Mouse (Mus musculus) kidney, embryonic 15.5 days (tissue): ENCODE measurements around the gene Olfr1170. TPM values are rescaled to one million over a fixed set of nuclear protein-coding genes. Genes with fewer than 3 reads are reported as not detected.

Source experiments
- ATAC-seq: fragments of 200-750 bp; cut with Nextera tagmentation; replicated peaks from 2 replicates; pipeline ENCODE4 v1.8.0; 2017; ENCODE audit warnings: moderate TSS enrichment; ENCODE audit not compliant: low FRiP score
- H3K27ac ChIP-seq: fragments of 300-500 bp; sonication (generic); 2 replicates; pipeline ENCODE4 v1.5.1; 2015; ENCODE audit warnings: mild to moderate bottlenecking, inconsistent platforms
- H3K27me3 ChIP-seq: fragments of 300-500 bp; sonication (generic); 2 replicates; pipeline ENCODE4 v1.6.1; 2015; ENCODE audit warnings: inconsistent platforms
- H3K36me3 ChIP-seq: fragments of 300-500 bp; sonication (generic); 2 replicates; pipeline ENCODE4 v1.6.1; 2015; ENCODE audit warnings: inconsistent platforms
- H3K4me1 ChIP-seq: fragments of 300-500 bp; sonication (generic); 2 replicates; pipeline ENCODE4 v1.6.1; 2015; ENCODE audit warnings: inconsistent platforms
- H3K4me2 ChIP-seq: fragments of 300-500 bp; sonication (generic); 2 replicates; pipeline ENCODE4 v1.6.1; 2015; ENCODE audit warnings: moderate library complexity, mild to moderate bottlenecking, inconsistent platforms
- H3K4me3 ChIP-seq: fragments of 300-500 bp; sonication (generic); replicated peaks from 2 replicates; pipeline ENCODE4 v1.5.1; 2015; ENCODE audit warnings: mild to moderate bottlenecking, inconsistent platforms
- H3K9ac ChIP-seq: fragments of 300-500 bp; sonication (generic); 2 replicates; pipeline ENCODE4 v1.6.1; 2015; ENCODE audit warnings: mild to moderate bottlenecking, inconsistent platforms
- H3K9me3 ChIP-seq: fragments of 300-500 bp; sonication (generic); replicated peaks from 2 replicates; pipeline ENCODE4 v1.6.1; 2016; ENCODE audit warnings: inconsistent platforms
- WGBS: fragments of 180-500 bp; shearing (Covaris S2); methylation state at CpG from one replicate; pipeline ENCODE4 v1.1.7; 2015; ENCODE audit warnings: mixed read lengths; 5-methylcytosine and 5-hydroxymethylcytosine counted together
- polyA plus RNA-seq: library from polyadenylated mRNA; unstranded; fragments of >200 nt; fragmentation: Nextera tagmentation; extraction: Ambion mirVana; gene quantifications from 2 replicates; pipeline ENCODE4 v1.2.1, GENCODE M21; 2015

Olfr1170 gene
- polyA plus RNA-seq, result not detected in 2 replicates

DNA sequence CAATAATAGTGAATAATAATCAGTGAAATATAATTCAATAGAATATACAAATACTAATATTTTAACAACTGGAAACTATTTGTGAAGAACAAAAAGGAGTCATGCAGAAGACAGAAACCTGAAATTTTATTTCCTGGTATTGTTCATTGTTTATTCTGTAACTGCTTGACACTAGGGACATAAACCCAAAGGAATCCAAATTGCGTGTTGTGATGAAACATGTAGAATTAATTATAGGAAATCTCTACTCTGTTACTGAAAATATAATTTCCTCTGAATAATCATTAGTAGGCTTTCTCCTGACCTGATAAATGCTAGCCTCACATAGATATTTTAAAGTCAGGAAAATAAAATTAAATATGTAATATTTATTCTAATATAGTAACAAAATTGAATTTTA lies at the start of gene Olfr1170:
Gene Olfr1170, minus strand, starts transcription at position 101 of the 400 bp plus-strand sequence.
- no peak within 1 kb of the TSS for H3K4me2 ChIP-seq
- H3K27ac ChIP-seq, result no peak within 1 kb of the TSS
- 84% methylated on average over 1 of the region's 1 CpGs for WGBS
- H3K36me3 ChIP-seq, result no peaks in the 10 kb centered on the region
- no peak for ATAC-seq
- H3K27me3 ChIP-seq, result no peaks in the 10 kb centered on the region
- H3K4me1 ChIP-seq, result no peaks in the 10 kb centered on the region
- no peak within 1 kb of the TSS for H3K9ac ChIP-seq
- H3K4me3 ChIP-seq, result no peak within 1 kb of the TSS
- H3K9me3 ChIP-seq, result no peaks in the 10 kb centered on the region

DNA sequence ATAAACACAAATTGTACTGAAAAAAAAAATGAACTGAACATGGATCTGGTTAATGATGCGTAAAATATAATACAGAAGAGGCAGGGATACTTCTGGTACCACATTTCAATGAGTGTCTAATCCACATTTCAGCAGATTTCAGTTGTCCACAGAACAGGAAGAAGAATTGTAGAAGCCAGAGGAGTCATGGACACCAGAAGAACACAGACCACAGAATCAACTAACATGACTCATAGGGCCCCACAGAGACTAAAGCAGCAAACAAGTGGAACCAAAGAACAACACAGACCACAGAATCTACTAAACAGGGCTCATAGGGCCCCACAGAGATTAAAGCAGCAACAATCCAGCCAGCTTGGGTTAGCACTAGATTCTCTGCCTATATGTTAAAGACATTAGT lies 7.3 kb downstream of the Olfr1170 start:
- no peaks in the 10 kb centered on the region for H3K27me3 ChIP-seq
- H3K9ac ChIP-seq, result no peak overlapping the region
- WGBS, result 96% methylated on average over 1 of the region's 1 CpGs
- no peaks in the 10 kb centered on the region for H3K9me3 ChIP-seq
- no peak overlapping the region for H3K4me3 ChIP-seq
- H3K4me2 ChIP-seq, result no peak overlapping the region
- no peak overlapping the region for H3K27ac ChIP-seq
- H3K4me1 ChIP-seq, result no peaks in the 10 kb centered on the region
- no peaks in the 10 kb centered on the region for H3K36me3 ChIP-seq
- no peak for ATAC-seq

DNA sequence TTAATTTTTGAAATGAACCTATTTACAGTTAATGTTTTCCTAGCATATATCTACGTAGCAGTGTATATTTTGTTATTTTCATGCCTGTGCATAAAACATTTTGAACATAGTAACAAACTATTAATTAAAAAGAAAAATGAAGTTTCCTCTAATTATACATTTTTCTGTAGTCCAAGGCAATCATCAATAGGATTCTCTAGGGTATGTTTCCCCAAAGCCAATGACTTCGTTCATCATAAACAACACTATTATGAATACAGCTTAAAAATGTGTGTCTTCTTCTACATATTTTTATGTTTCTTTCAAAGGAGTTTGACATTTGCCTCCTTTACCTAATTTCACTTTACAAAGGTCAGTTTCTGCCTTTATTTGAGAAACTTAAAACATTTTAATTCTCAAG lies 46.6 kb downstream of the Olfr1170 start, which contains the start of gene Olfr1168:
Gene Olfr1168, plus strand, starts transcription at position 301 of the 400 bp plus-strand sequence.
- 89% methylated on average over 2 of the region's 2 CpGs for WGBS
- Histone ChIP-seq H3K4me3 (no peak within 1 kb of the TSS), H3K9me3 (no peaks in the 10 kb centered on the region), H3K9ac (no peak within 1 kb of the TSS), H3K27ac (no peak within 1 kb of the TSS), H3K4me2 (no peak within 1 kb of the TSS), H3K27me3 (no peaks in the 10 kb centered on the region), H3K4me1 (no peaks in the 10 kb centered on the region), H3K36me3 (no peaks in the 10 kb centered on the region)
- no peak for ATAC-seq

Other genes starting within 250 kb of the Olfr1170 start
- gene Olfr1158, start 238.2 kb downstream of the Olfr1170 start, polyA plus RNA-seq, result not detected in 2 replicates
- not detected in 2 replicates for gene Olfr1160, start 220.1 kb downstream of the Olfr1170 start, polyA plus RNA-seq
- not detected in 2 replicates for gene Olfr1161, start 205.6 kb downstream of the Olfr1170 start, polyA plus RNA-seq
- gene Olfr73, start 190.6 kb downstream of the Olfr1170 start, polyA plus RNA-seq, result 0.05 TPM in 2 replicates
- not detected in 2 replicates for gene Olfr1162, start 177.2 kb downstream of the Olfr1170 start, polyA plus RNA-seq
- not detected in 2 replicates for gene Olfr1163, start 156.5 kb downstream of the Olfr1170 start, polyA plus RNA-seq
- gene Olfr1164, start 134.4 kb downstream of the Olfr1170 start, polyA plus RNA-seq, result not detected in 2 replicates
- gene Olfr1166, start 100.1 kb downstream of the Olfr1170 start, polyA plus RNA-seq, result not detected in 2 replicates
- gene Olfr1167, start 73.1 kb downstream of the Olfr1170 start, polyA plus RNA-seq, result not detected in 2 replicates
- not detected in 2 replicates for gene Olfr1168, start 46.5 kb downstream of the Olfr1170 start, polyA plus RNA-seq
- gene Olfr1173, start 51.5 kb upstream of the Olfr1170 start, polyA plus RNA-seq, result not detected in 2 replicates
- not detected in 2 replicates for gene Olfr1174-ps, start 86.8 kb upstream of the Olfr1170 start, polyA plus RNA-seq
- gene Olfr1175-ps, start 98.9 kb upstream of the Olfr1170 start, polyA plus RNA-seq, result not detected in 2 replicates
- not detected in 2 replicates for gene Olfr1176, start 108.4 kb upstream of the Olfr1170 start, polyA plus RNA-seq
- not detected in 2 replicates for gene Olfr1177-ps, start 118.2 kb upstream of the Olfr1170 start, polyA plus RNA-seq
- gene Olfr1178, start 158.7 kb upstream of the Olfr1170 start, polyA plus RNA-seq, result not detected in 2 replicates
- not detected in 2 replicates for gene Olfr1179, start 178.1 kb upstream of the Olfr1170 start, polyA plus RNA-seq
- not detected in 2 replicates for gene Olfr1180, start 190.8 kb upstream of the Olfr1170 start, polyA plus RNA-seq
- gene Olfr1181, start 197.8 kb upstream of the Olfr1170 start, polyA plus RNA-seq, result not detected in 2 replicates
- not detected in 2 replicates for gene Gm13757, start 220.8 kb upstream of the Olfr1170 start, polyA plus RNA-seq
- gene Olfr1183, start 226.5 kb upstream of the Olfr1170 start, polyA plus RNA-seq, result not detected in 2 replicates